Mouse (Mus musculus): ENCODE measurements around the gene Hba-a2.
"Not testable (repeated sequence)": the region's sequence is repeated elsewhere in the genome, so short reads cannot be mapped to it uniquely, and the experiment has no call there.

Hba-a2 gene

GRCm38 (mm10) chr11:32283091-32283777, 13.1 kb upstream of the Hba-a2 start, which contains the start of gene Hba-a1:
Gene Hba-a1, plus strand, starts transcription at chr11:32283511.
- not testable (repeated sequence) for DNase-seq (ENCODE audit: low spot score)

GRCm38 (mm10) chr11:32284582-32284981, 11.7 kb upstream of the Hba-a2 start:
- DNase-seq (ENCODE audit: low spot score), result not testable (repeated sequence)

- no peak for DNase-seq (ENCODE audit: low spot score)
These were observed 11.1 kb upstream of the Hba-a2 start for GRCm38 (mm10) chr11:32285031-32285775.

GRCm38 (mm10) chr11:32285887-32286286, 10.4 kb upstream of the Hba-a2 start:
- DNase-seq (ENCODE audit: low spot score), result not testable (repeated sequence)

GRCm38 (mm10) chr11:32286695-32287492, 9.4 kb upstream of the Hba-a2 start, which contains the start of gene Hbq1b:
Gene Hbq1b, plus strand, starts transcription at chr11:32286965.
- DNase-seq (ENCODE audit: low spot score), result peak; percentile 63

GRCm38 (mm10) chr11:32287493-32287825, 8.8 kb upstream of the Hba-a2 start:
- no peak for DNase-seq (ENCODE audit: low spot score)

- DNase-seq (ENCODE audit: low spot score), result not testable (repeated sequence)
These were observed 3.5 kb upstream of the Hba-a2 start for GRCm38 (mm10) chr11:32292819-32293218.

- not testable (repeated sequence) for DNase-seq (ENCODE audit: low spot score)
These were observed 2.8 kb upstream of the Hba-a2 start for GRCm38 (mm10) chr11:32293479-32293878.

GRCm38 (mm10) chr11:32297417-32297816, 1.1 kb downstream of the Hba-a2 start:
- DNase-seq (ENCODE audit: low spot score), result not testable (repeated sequence)

- DNase-seq (ENCODE audit: low spot score), result no peak
These were observed 1.7 kb downstream of the Hba-a2 start for GRCm38 (mm10) chr11:32297866-32298531.

- DNase-seq (ENCODE audit: low spot score), result no peak
These were observed 2.2 kb downstream of the Hba-a2 start for GRCm38 (mm10) chr11:32298532-32298918.

- peak; percentile 23 for DNase-seq (ENCODE audit: low spot score)
These were observed 3.6 kb downstream of the Hba-a2 start, which contains the start of gene Hbq1a for GRCm38 (mm10) chr11:32299865-32300264. Gene Hbq1a, plus strand, starts transcription at chr11:32300069.

- DNase-seq (ENCODE audit: low spot score), result no peak
These were observed 4.3 kb downstream of the Hba-a2 start for GRCm38 (mm10) chr11:32300279-32301267.

GRCm38 (mm10) chr11:32301506-32301905, 5.2 kb downstream of the Hba-a2 start:
- no peak for DNase-seq (ENCODE audit: low spot score)

GRCm38 (mm10) chr11:32302824-32303419, 6.6 kb downstream of the Hba-a2 start:
- no peak for DNase-seq (ENCODE audit: low spot score)

- no peak for DNase-seq (ENCODE audit: low spot score)
These were observed 7.2 kb downstream of the Hba-a2 start for GRCm38 (mm10) chr11:32303455-32303854.

GRCm38 (mm10) chr11:32307006-32307405, 10.7 kb downstream of the Hba-a2 start:
- DNase-seq (ENCODE audit: low spot score), result no peak

GRCm38 (mm10) chr11:32309446-32309845, 13.2 kb downstream of the Hba-a2 start:
- no peak for DNase-seq (ENCODE audit: low spot score)

- DNase-seq (ENCODE audit: low spot score), result no peak
These were observed 13.6 kb downstream of the Hba-a2 start for GRCm38 (mm10) chr11:32309928-32310327.

- DNase-seq (ENCODE audit: low spot score), result no peak
These were observed 19.7 kb downstream of the Hba-a2 start for GRCm38 (mm10) chr11:32316009-32316408.
